Mouse (Mus musculus) brain, adult 2 months (tissue): ENCODE results near the gene Usp38.
A peak's percentile ranks its signal among the peaks of the same experiment; 100 is the strongest.

ENCODE experiments used
- DNase-seq: peaks from one replicate; pipeline ENCODE4 v3.0.0; 2011; ENCODE audit warnings: low read depth, low spot score

The Usp38 gene

DNA sequence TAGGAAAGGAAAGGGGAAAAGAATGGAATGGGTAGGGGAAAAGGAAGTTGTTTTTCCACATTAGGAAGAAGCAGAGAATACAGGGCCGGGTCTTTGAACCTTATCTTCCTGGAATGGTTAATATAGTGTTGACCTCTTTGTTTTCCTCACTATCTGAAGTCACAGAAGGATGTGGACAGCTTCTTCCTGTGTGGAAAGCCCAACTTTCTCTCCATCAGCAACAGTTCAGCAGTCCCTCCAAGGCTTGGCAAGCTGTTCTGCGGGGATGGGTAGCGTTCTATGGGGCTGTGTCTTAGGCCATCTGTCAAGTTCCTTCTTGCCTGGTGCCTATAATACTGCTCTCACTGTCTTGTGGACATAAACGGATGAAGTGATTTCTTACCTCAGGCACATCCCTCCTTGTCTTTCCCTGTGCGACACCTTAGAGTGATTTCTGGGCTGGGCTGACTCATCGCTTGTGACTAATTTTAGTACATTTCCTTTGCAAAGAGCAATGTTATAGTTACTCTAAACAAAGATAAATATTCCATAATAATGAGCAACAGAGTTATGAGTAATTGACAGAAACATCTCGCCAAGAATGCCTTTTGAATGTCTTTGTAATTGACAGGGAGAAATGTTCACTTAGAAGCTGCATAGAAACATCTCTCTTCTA is 52.7 kb downstream of the Usp38 start:
- DNase-seq: peak; percentile 34

GRCm38 (mm10) chr8:80961070-80961609 is 53.6 kb downstream of the Usp38 start:
- DNase-seq: no peak

DNA sequence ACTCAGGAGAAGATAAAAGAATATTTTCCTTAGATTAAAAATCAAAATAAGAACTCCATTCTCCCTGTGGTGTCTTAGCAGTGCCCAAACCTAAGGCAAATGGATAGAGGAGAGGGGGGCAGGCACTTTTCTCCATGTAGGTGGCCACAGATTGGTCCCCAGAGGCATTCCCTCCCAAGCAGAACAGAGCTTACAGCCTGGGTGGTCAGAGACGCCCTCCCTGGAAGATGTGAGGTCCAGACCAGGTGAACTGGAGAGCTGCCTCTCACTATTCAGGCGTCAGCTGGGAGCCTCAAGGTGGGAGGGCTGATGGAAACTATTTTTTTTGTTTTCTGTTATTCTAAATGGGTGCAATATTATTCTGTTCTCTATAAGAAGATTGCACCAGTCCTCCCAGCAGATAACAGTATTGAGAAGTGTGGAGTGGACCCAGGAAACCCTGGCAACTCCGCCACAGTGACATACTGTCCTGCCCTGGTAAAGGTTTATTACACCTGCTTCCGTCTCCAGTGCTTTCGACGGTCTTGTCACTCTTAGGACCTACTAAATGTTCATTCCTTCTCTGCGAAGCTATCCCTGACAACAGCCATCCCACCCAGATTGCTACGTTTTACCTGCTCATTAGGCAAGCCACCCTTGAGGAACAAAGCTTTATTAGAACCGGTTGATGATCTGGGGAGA is 55.0 kb downstream of the Usp38 start:
- no peak for DNase-seq

GRCm38 (mm10) chr8:80957776-80958175 is 57.0 kb downstream of the Usp38 start:
- no peak for DNase-seq

DNA sequence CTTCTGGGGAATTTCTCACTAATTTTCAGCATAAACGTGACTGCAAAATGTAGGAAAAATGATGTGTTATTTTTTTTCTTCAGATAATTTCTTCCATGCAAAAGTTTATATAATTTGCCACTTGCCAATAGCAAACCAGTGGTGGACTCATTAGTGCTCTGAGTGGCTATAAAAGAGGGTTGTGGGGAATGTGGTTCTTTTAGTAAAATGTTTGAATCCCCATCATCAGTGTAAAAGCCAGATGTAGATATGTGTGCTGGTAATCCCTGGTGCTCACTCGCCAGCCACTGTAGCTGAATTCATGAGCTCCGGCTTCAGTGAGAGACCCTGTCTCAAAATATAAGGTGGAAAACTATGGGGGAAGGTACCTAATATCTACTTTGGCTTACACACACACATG is 61.8 kb downstream of the Usp38 start:
- DNase-seq: no peak

DNA sequence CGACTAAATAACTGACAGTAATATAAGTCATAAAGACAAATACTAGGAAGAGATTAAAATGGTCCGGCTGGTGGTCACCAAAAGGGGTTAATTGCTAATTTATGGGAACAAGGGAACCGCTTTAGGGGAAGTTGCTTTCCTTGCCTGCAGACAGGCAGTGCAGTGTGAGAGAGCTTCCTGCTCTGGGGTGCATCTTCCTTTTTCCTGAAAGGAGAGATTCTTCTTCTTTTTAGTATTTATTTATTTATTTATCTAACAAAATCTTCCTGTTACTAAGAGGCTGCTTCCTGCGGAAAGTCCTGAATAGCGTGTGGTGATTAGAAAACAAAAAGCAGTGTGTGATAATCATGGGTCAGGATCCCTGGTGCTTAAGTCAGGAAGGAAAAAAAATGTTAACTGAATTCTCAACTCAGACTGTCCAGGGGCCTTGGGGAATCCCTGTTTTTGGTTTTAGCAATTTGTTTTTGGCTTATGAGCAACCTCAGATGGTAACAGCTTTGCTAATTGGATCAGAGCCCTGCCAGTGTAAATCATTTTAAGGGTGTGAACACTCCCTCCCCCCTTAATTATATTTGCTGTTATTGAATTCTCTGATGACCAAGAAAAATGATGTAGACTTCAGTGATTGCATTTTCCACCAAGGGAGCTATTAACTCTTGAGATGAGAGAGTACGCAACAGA is 62.4 kb downstream of the Usp38 start:
- DNase-seq: peak; percentile 22

DNA sequence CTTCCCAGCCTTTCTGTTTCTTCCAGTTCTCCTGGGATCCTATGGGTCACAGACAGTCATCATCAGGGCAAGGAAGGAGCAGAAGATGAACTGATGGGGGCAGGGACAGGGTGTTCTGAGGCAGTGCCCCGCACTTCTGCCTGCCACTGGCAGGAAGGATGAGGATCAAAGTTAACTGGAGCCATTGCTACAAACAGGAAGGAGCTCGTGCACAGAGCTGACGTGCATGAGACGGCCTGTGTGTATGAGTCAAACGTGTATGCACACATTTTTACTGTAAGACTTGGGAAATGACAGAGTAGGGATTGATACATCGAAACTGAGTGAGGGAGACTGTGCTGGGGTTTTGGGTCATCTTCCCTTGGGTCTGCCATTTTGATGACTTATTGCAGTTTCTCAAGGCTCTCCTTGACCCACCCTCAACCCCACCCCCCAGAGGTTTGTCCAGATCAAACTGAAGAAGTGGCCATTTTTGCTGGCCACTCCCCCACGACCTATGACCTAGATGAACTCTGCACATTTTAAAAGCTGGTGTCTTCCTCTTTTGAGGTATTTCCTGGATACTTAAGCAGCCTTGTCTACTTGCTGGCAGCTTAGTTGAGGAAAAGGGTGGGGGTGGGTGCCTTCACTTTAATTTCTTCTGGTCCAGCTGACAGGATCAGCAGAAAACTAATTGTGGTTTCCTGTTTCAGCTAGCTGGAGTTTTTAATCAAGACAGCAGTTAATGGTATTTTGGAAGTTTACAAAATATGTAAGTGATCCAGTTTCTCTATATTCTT is 66.1 kb downstream of the Usp38 start:
- DNase-seq: no peak

DNA sequence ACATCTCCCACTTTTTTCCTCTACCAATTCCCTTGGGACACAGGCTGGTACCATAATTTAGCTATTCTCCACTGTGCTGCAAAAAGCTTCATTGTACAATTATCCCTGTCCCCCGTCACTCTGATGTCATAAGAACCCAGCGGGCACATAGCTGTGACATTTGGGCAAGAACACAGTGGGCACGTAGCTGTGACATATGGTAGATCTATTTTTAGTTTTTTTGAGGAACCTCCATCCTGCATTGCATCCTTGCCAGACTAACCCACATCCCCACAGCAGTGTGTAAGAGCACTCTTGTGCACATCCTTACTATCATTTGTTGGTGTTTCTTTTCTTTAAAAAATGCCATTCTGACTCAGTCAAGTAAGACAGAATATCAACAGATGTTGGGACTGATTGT is 71.0 kb downstream of the Usp38 start:
- peak; percentile 55 for DNase-seq

- DNase-seq: no peak
Measured at GRCm38 (mm10) chr8:80941621-80942020, 73.1 kb downstream of the Usp38 start.

DNA sequence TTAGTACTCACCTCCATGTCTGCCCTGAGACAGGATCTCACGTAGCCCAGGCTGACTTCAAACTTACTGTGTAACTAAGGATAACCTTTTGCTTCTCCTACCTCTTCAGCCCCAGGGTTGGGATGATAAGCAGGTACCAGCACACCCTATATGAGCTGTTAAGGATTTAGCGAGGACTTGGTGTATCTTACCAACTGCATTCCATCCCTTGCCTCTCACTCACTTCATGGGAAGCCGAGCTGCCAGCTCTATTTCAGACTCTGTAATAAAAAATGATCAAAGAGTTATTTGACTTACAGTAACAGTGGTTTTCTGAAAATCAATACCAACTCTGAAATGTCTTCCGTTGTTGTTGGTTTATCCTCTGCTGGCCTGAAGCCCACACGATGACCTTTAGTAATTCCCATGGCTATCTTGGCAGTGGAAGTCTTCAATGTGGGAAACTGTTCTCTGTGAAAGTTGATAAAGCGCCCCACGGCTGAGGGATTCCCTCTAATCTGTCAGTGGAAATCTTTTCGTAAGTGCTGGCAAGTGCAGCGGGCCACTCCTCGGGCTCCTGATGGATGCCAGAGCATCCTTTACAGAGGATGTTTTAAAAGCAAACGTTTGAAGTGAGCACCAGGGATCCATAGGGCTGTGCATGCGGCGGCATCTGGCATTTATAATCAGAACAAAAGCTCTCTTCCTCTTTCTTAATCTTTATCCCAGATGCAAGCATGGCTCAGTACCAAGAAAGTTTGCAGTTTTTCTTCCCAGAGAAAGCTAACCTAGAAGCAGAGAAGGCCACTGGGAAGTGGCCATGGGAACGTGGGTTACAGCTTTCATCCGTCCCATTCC is 76.7 kb downstream of the Usp38 start:
- DNase-seq: no peak
